Mouse (Mus musculus) heart, postnatal 0 days (tissue): ENCODE data around the gene Mysm1. TPM values are rescaled to one million over a fixed set of nuclear protein-coding genes. Genes with fewer than 3 reads are reported as not detected.

Experiments used
- ATAC-seq: fragments of 200-750 bp; cut with Nextera tagmentation; 2 replicates; pipeline ENCODE4 v1.8.0; 2017; ENCODE audit warnings: low read depth, moderate number of reproducible peaks, moderate library complexity; ENCODE audit not compliant: insufficient read depth
- DNase-seq: peaks from one replicate; pipeline ENCODE4 v3.0.0-alpha.2; 2016; ENCODE audit warnings: low spot score
- H3K27ac ChIP-seq: fragments of 300-500 bp; sonication (generic); 2 replicates; pipeline ENCODE4 v1.5.1; 2014; ENCODE audit warnings: low read depth, mild to moderate bottlenecking
- H3K27me3 ChIP-seq: fragments of 300-500 bp; sonication (generic); 2 replicates; pipeline ENCODE4 v1.6.1; 2014; ENCODE audit warnings: low read length, mixed read lengths; ENCODE audit not compliant: control insufficient read depth, insufficient read depth
- H3K36me3 ChIP-seq: fragments of 300-500 bp; sonication (generic); replicated peaks from 2 replicates; pipeline ENCODE4 v1.6.1; 2014; ENCODE audit warnings: low read length, mixed read lengths; ENCODE audit not compliant: control insufficient read depth, insufficient read depth
- H3K4me1 ChIP-seq: fragments of 300-500 bp; sonication (generic); 2 replicates; pipeline ENCODE4 v1.6.1; 2014; ENCODE audit warnings: antibody characterized with exemption; ENCODE audit not compliant: control insufficient read depth, insufficient read depth
- H3K4me2 ChIP-seq: fragments of 300-500 bp; sonication (generic); 2 replicates; pipeline ENCODE4 v1.6.1; 2014; ENCODE audit warnings: low read depth, mild to moderate bottlenecking, low read length, moderate library complexity
- H3K4me3 ChIP-seq: fragments of 300-500 bp; sonication (generic); 2 replicates; pipeline ENCODE4 v1.5.1; 2014; ENCODE audit warnings: low read depth, low read length
- H3K9ac ChIP-seq: fragments of 300-500 bp; sonication (generic); replicated peaks from 2 replicates; pipeline ENCODE4 v1.6.1; 2014; ENCODE audit warnings: low read depth, low read length, mixed read lengths
- H3K9me3 ChIP-seq: fragments of 300-500 bp; sonication (generic); replicated peaks from 2 replicates; pipeline ENCODE4 v1.6.1; 2016; ENCODE audit warnings: low read length; ENCODE audit not compliant: control insufficient read depth
- CTCF ChIP-seq: IDR thresholded peaks from 2 replicates; pipeline ENCODE4 v1.5.1; 2016; ENCODE audit warnings: antibody characterized with exemption, control low read depth, low read depth
- EP300 ChIP-seq: IDR thresholded peaks from 2 replicates; pipeline ENCODE4 v1.6.1; 2016; ENCODE audit warnings: antibody characterized with exemption, low read depth
- WGBS: fragments of 180-500 bp; shearing (Covaris S2); extraction: QIAGEN DNeasy Blood & Tissue Kit; methylation state at CpG from one replicate; pipeline ENCODE4 v1.1.7; 2014; 5-methylcytosine and 5-hydroxymethylcytosine counted together
- polyA plus RNA-seq: library from polyadenylated mRNA; unstranded; fragments of >200 nt; fragmentation: Nextera tagmentation; extraction: Ambion mirVana; gene quantifications from 2 replicates; pipeline ENCODE4 v1.2.1, GENCODE M21; 2015
- total RNA-seq: library from RNA; depleted of rRNA; stranded (reverse); fragments of >200 nt; gene quantifications from 2 replicates; pipeline ENCODE4 v1.2.3, GENCODE M21; 2014; ENCODE audit warnings: low replicate concordance

Mysm1 gene
- total and polyA plus RNA-seq, 2 experiments from 2014 or later: 11.1 to 13.7 TPM

DNA sequence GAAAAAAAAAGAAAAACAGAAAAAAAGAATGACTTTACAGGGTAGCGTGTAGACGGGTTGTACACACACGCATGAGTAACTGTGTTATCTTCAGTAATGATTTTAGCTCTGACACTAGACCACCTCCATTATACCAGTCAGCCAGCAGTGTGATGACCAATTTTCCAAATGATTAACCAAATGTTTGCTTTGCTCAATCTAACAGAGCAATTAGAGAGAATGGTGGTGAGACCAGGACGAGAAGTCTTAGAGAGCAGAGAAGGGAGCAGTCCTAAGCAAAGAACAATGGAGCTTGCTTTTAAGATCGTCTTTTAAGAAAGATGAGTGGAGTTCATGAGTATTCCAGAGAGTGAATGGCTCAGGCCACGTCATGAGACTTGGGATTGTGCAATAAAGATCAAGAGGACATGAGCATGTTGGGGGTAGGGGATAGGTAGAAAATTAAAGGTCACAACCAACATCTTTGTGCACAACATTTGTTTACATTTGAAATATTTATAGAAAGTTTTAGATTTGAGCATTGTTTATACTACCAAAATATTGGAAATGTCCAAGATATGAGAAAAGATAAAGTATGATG lies 26.4 kb upstream of the Mysm1 start:
- H3K9ac ChIP-seq: no peak overlapping the region
- no peak for TF ChIP-seq CTCF
- TF ChIP-seq EP300: no peak
- WGBS: 81% methylated on average over 6 of the region's 6 CpGs
- no peaks in the 10 kb centered on the region for H3K9me3 ChIP-seq
- H3K27me3 ChIP-seq: no peaks in the 10 kb centered on the region
- H3K36me3 ChIP-seq: no peaks in the 10 kb centered on the region
- H3K4me1 ChIP-seq: no peaks in the 10 kb centered on the region
- ATAC-seq (no peak), DNase-seq (no peak)
- no peak overlapping the region for H3K4me2 ChIP-seq
- no peak overlapping the region for H3K27ac ChIP-seq
- no peak overlapping the region for H3K4me3 ChIP-seq

DNA sequence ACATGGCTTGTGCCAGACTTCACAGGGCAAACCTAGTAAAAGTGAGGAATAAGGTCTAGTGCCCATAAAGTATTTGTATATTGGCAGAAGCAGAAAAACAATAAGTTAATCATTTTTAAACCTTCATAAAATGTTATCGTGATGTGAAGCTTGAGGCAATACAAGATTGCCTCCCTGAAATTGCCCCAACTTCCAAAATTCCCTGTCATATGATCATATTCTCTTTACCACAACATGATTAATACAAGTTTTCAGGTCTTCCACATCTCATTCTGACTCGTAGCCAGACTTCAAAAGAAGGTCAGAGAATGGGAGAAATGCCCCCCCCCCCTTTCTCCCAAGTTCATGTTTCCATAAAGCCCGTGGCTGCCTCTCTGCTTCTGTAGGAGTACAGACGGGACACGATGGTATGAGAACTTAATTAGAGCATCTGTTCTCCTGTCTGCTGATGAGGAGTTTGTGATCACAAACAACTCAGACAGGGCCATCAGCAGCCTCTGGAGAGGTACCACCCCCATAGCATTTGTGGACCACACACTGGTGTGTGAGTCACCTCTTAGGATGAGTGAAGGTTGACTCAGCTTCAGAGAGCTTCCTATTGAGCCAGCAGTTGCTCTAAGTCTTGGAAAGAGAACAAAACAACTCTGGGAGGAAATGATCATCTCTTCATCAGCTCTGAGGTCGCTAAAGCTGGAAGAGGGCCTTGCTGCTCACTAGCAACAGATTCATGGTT lies 22.3 kb upstream of the Mysm1 start:
- Histone ChIP-seq H3K36me3 (no peaks in the 10 kb centered on the region), H3K27me3 (no peaks in the 10 kb centered on the region), H3K9me3 (no peaks in the 10 kb centered on the region), H3K9ac (no peak overlapping the region), H3K4me2 (no peak overlapping the region), H3K27ac (no peak overlapping the region), H3K4me1 (no peaks in the 10 kb centered on the region), H3K4me3 (no peak overlapping the region)
- TF ChIP-seq CTCF (no peak), EP300 (no peak)
- ATAC-seq (no peak), DNase-seq (no peak)
- WGBS: 59% methylated on average over 6 of the region's 6 CpGs

DNA sequence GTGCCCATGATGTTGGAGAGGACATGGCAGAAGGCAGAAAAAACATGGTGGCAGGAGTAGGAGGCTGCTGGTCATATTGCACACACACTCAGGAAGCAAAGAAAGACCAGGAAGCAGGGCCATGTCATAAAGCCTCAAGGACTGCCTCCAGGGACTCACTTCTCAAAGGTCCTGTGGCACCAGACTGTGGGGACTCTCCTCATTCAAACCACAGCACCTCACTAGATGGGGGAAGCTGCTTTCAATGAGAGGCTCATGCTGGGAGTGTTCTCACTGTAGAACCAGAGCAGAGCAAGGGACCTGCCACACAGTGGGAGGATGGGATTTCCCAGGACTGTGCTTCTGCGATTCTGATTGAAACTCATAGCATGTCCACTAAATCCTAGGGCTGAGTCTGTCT lies 21.2 kb upstream of the Mysm1 start:
- DNase-seq (no peak), ATAC-seq (no peak)
- Histone ChIP-seq H3K4me1 (no peaks in the 10 kb centered on the region), H3K4me3 (no peak overlapping the region), H3K9me3 (no peaks in the 10 kb centered on the region), H3K27me3 (no peaks in the 10 kb centered on the region), H3K36me3 (no peaks in the 10 kb centered on the region), H3K4me2 (no peak overlapping the region), H3K27ac (no peak overlapping the region), H3K9ac (no peak overlapping the region)
- TF ChIP-seq CTCF (no peak), EP300 (no peak)
- WGBS: 78% methylated on average over 1 of the region's 1 CpGs

DNA sequence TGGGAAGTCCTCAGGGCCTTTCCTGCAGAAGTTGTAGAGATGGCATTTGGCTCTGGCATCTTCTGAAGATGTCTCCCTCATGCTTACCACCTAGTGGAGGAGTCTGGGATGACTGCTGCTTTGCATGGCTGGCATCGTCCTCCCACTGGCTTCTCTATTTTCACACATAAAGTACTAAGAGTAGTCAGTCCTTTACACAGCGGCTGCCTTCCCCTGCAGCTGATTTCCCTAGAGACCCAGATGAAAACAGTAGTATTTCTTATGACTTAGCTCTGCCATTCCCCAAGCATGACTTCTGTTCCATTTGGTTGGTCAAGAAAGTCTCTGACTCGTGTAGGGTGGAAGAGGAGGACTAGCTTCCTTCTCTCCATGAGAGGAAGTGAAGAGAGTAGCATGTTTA lies 20.3 kb upstream of the Mysm1 start:
- Histone ChIP-seq H3K9me3 (no peaks in the 10 kb centered on the region), H3K4me2 (no peak overlapping the region), H3K27me3 (no peaks in the 10 kb centered on the region), H3K27ac (no peak overlapping the region), H3K36me3 (no peaks in the 10 kb centered on the region), H3K4me3 (no peak overlapping the region), H3K4me1 (no peaks in the 10 kb centered on the region), H3K9ac (no peak overlapping the region)
- no peak for ATAC-seq
- DNase-seq: no peak
- peak; percentile 32; the same call in 1 of the 2 replicates for TF ChIP-seq CTCF
- no peak for TF ChIP-seq EP300
- 45% methylated on average over 3 of the region's 3 CpGs for WGBS

DNA sequence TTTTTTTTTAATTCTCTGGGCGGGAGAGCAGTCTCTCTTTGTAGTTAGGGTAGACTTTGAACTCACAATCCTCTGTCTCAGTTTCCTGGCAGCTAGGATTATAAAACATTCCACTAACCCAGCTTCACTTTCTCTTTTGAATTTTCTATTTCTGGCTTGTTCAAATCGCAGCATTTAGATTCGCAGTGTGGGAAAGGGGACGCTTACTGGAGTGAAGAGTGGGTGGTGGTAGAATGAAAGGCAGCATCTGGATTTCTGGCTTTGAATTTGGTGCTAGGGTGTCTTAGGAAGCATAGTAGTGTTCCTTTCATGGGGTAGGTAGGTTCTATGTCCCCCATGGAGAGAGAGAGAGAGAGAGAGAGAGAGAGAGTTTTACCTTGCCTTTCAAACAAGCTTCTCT lies 17.0 kb upstream of the Mysm1 start:
- DNase-seq: no peak
- Histone ChIP-seq H3K4me3 (no peak overlapping the region), H3K4me2 (no peak overlapping the region), H3K36me3 (no peaks in the 10 kb centered on the region), H3K27ac (no peak overlapping the region), H3K9me3 (no peaks in the 10 kb centered on the region), H3K27me3 (no peaks in the 10 kb centered on the region), H3K9ac (no peak overlapping the region), H3K4me1 (no peaks in the 10 kb centered on the region)
- no peak for ATAC-seq
- WGBS: 76% methylated on average over 4 of the region's 4 CpGs
- TF ChIP-seq EP300 (no peak), CTCF (no peak)
